Mouse (Mus musculus) liver, postnatal 0 days (tissue): ENCODE measurements at regions not wholly inside any gene's neighbourhood (a gene's known extent, or its start where the extent isn't known, plus 50 kb on each side); places are given as distances from the start of the nearest gene placed in this dataset.

Source experiments
- CTCF ChIP-seq: sonication (generic); IDR thresholded peaks from 2 replicates; pipeline ENCODE4 v1.5.1; 2016; ENCODE audit warnings: antibody characterized with exemption, low read depth
- EP300 ChIP-seq: IDR thresholded peaks from 2 replicates; pipeline ENCODE4 v1.6.1; 2016; ENCODE audit warnings: antibody characterized with exemption, low read depth, mild to moderate bottlenecking

DNA sequence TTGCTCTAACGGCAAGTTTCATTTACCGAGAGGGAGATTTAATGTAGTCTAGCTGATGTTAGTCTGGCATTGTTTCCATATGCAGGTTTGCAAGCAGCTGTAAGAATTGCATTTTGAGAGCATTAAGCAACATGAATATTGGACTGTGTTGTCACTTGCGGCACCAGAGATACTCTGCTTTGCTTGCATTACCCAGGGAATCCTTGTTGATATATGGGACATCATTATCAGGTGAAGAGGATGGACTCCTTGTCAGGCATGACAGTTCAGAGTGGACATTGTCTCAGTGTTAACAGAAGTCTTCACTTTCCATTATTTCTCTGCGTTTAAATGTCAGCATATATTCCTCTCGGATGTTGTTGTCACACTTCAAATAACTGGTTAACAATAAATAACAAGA is 208.1 kb downstream of the Brinp2 start:
- TF ChIP-seq CTCF (no peak), EP300 (no peak)
